Mouse (Mus musculus): ENCODE measurements at regions not wholly inside any gene's neighbourhood (a gene's known extent, or its start where the extent isn't known, plus 50 kb on each side); places are given as distances from the start of the nearest gene placed in this dataset.

DNA sequence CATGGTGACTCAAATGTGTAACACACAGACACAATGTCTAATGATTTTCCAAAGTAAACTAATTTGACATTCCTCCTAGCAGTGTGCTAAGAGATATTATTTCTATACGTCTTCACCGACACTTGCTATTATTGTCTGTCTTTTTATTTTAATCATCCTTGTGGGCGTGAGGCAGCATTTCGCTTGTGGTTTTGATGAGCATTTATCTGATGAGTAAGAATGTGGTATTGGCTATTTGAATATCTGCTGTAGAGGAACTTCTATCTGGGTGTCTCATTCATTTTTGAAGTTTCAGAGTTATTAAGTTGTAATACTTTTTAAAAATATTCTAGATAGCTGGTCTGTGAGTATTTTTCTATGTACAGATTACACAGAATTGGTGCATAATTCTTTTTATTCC is 103.9 kb downstream of the Bcl2l11 start:
- no peak for TF ChIP-seq CTCF (IDR thresholded peaks at IDR 0.05; ENCODE audit: control insufficient read depth, insufficient read depth, insufficient replicate concordance, low read depth, low read length)
- no peak for TF ChIP-seq POLR2A (IDR thresholded peaks at IDR 0.05; ENCODE audit: control insufficient read depth, low read depth, low read length)
